Mouse (Mus musculus) MEL (cell line): ENCODE measurements at regions not wholly inside any gene's neighbourhood (a gene's known extent, or its start where the extent isn't known, plus 50 kb on each side); places are given as distances from the start of the nearest gene placed in this dataset.
"Not testable (repeated sequence)": the region's sequence is repeated elsewhere in the genome, so short reads cannot be mapped to it uniquely, and the experiment has no call there.

Experiments
- DNase-seq: peaks from one replicate; pipeline ENCODE4 v3.0.0; 2011; ENCODE audit warnings: low read depth, low spot score
- H3K27ac ChIP-seq: 2 replicates; pipeline ENCODE4 v1.5.1; 2012; ENCODE audit warnings: low read depth, mild to moderate bottlenecking, control low read depth, low read length, moderate library complexity; ENCODE audit not compliant: control insufficient read depth
- H3K27me3 ChIP-seq, 2 experiments: fragments of 150-350 bp in 1 of 2; sonication (generic) in 1 of 2; 2 replicates each; pipeline ENCODE4 v1.6.1; 2012; ENCODE audit warnings: low read length in 2 of 2, mild to moderate bottlenecking in 2 of 2, improper control_type of control experiment in 1 of 2, moderate library complexity in 1 of 2; ENCODE audit not compliant: insufficient read depth in 2 of 2, control insufficient read depth in 1 of 2
- H3K36me3 ChIP-seq, 2 experiments: 2 replicates each; pipeline ENCODE4 v1.6.1; 2012 to 2014; ENCODE audit warnings: low read length in 2 of 2, improper control_type of control experiment in 1 of 2, inconsistent platforms in 1 of 2, mild to moderate bottlenecking in 1 of 2; ENCODE audit not compliant: insufficient read depth in 2 of 2, control insufficient read depth in 1 of 2
- H3K4me1 ChIP-seq, 2 experiments: fragments of 150-350 bp in 1 of 2; sonication (generic) in 1 of 2; 2 replicates each; pipeline ENCODE4 v1.6.1; 2012; ENCODE audit warnings: low read length in 2 of 2, improper control_type of control experiment in 1 of 2, mild to moderate bottlenecking in 1 of 2; ENCODE audit not compliant: insufficient read depth in 2 of 2, control insufficient read depth in 1 of 2
- H3K4me3 ChIP-seq, 2 experiments: fragments of 150-350 bp in 1 of 2; sonication (generic) in 1 of 2; 2 replicates each; pipeline ENCODE4 v1.5.1; 2012; ENCODE audit warnings: low read depth in 2 of 2, low read length in 2 of 2, mild to moderate bottlenecking in 2 of 2, moderate library complexity in 2 of 2, control low read depth in 1 of 2, improper control_type of control experiment in 1 of 2; ENCODE audit not compliant: control insufficient read depth in 1 of 2, insufficient read depth in 1 of 2
- H3K79me2 ChIP-seq: 2 replicates; pipeline ENCODE4 v1.6.1; 2012; ENCODE audit warnings: mild to moderate bottlenecking, low read length, moderate library complexity; ENCODE audit not compliant: control insufficient read depth, poor library complexity, insufficient read depth
- H3K9ac ChIP-seq: 2 replicates; pipeline ENCODE4 v1.6.1; 2012; ENCODE audit warnings: low read depth, mild to moderate bottlenecking, control low read depth, low read length, moderate library complexity; ENCODE audit not compliant: control insufficient read depth, poor library complexity, severe bottlenecking
- H3K9me3 ChIP-seq: fragments of 150-350 bp; sonication (generic); replicated peaks from 2 replicates; pipeline ENCODE4 v1.6.1; 2012; ENCODE audit warnings: mild to moderate bottlenecking, low read length, improper control_type of control experiment, moderate library complexity; ENCODE audit not compliant: insufficient read depth
- E2F4 ChIP-seq: IDR thresholded peaks from 2 replicates; pipeline ENCODE4 v1.6.1; 2011; ENCODE audit warnings: low read depth, low read length, improper control_type of control experiment, borderline replicate concordance
- GABPA ChIP-seq: IDR thresholded peaks from 2 replicates; pipeline ENCODE4 v1.6.1; 2012; ENCODE audit warnings: low read depth, mild to moderate bottlenecking, inconsistent platforms, low read length, improper control_type of control experiment, moderate library complexity
- GATA1 ChIP-seq: IDR thresholded peaks from 2 replicates; pipeline ENCODE4 v1.6.1; 2011; ENCODE audit warnings: low read depth, low read length, improper control_type of control experiment
- HCFC1 ChIP-seq: IDR thresholded peaks from 2 replicates; pipeline ENCODE4 v1.6.1; 2012; ENCODE audit warnings: low read depth, mild to moderate bottlenecking, inconsistent platforms, low read length, improper control_type of control experiment, moderate library complexity
- MAFK ChIP-seq: IDR thresholded peaks from 2 replicates; pipeline ENCODE4 v1.6.1; 2011; ENCODE audit warnings: low read depth, mild to moderate bottlenecking, low read length, improper control_type of control experiment, borderline replicate concordance
- MYC ChIP-seq: IDR thresholded peaks from 2 replicates; pipeline ENCODE4 v1.6.1; 2011; ENCODE audit warnings: low read depth, mild to moderate bottlenecking, low read length, improper control_type of control experiment, moderate library complexity
- NELFE ChIP-seq: IDR thresholded peaks from 2 replicates; pipeline ENCODE4 v1.6.1; 2011; ENCODE audit warnings: low read depth, low read length, improper control_type of control experiment
- SIN3A ChIP-seq: IDR thresholded peaks from 2 replicates; pipeline ENCODE4 v1.6.1; 2012; ENCODE audit warnings: low read length, improper control_type of control experiment, inconsistent platforms
- UBTF ChIP-seq: IDR thresholded peaks from 2 replicates; pipeline ENCODE4 v1.6.1; 2012; ENCODE audit warnings: low read depth, mild to moderate bottlenecking, inconsistent platforms, low read length, improper control_type of control experiment, moderate library complexity, borderline replicate concordance; ENCODE audit not compliant: insufficient read depth
- ZMIZ1 ChIP-seq: IDR thresholded peaks from 2 replicates; pipeline ENCODE4 v1.6.1; 2012; ENCODE audit warnings: low read depth, mild to moderate bottlenecking, inconsistent platforms, low read length, improper control_type of control experiment, moderate library complexity
- ZNF384 ChIP-seq: IDR thresholded peaks from 2 replicates; pipeline ENCODE4 v1.6.1; 2012; ENCODE audit warnings: low read depth, mild to moderate bottlenecking, inconsistent platforms, low read length, improper control_type of control experiment

- not testable (repeated sequence) for H3K9me3 ChIP-seq, H3K9ac ChIP-seq, H3K27ac ChIP-seq, H3K36me3 ChIP-seq, H3K79me2 ChIP-seq, H3K4me1 ChIP-seq, H3K27me3 ChIP-seq, DNase-seq, H3K4me3 ChIP-seq
These were observed 139.7 kb downstream of the Tex13c3 start for GRCm38 (mm10) chrX:19341231-19342007.

DNA sequence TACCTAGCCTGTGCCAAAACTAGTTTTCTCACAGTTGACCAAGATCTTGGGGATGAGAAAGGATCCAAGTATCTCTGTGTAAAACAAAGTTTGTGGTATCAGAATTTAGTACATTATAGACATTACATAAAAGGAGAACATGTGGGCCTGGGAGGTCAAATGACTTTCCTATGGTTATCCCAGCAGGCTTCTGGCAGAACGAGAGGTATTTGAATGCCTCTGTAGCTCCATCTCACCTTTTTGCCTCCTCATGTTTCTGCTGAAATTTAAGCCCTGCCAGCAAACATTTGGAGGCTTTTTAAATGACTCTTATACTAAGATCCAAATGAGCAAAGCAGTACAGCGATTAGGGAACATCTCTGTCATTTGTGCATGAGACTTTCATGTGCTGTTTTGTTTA lies 167.8 kb downstream of the Tex13c3 start:
- no peak overlapping the region for H3K27ac ChIP-seq
- H3K4me3 ChIP-seq = no peak overlapping the region
- no peaks in the 10 kb centered on the region for H3K36me3 ChIP-seq
- DNase-seq = no peak
- no peaks in the 10 kb centered on the region for H3K9me3 ChIP-seq
- TF ChIP-seq HCFC1 = no peak
- no peak for TF ChIP-seq NELFE
- TF ChIP-seq ZNF384 = no peak
- TF ChIP-seq ZMIZ1 = no peak
- TF ChIP-seq MYC = no peak
- no peak for TF ChIP-seq MAFK
- no peaks in the 10 kb centered on the region for H3K79me2 ChIP-seq
- H3K27me3 ChIP-seq = no peaks in the 10 kb centered on the region
- H3K4me1 ChIP-seq = no peaks in the 10 kb centered on the region
- no peak overlapping the region for H3K9ac ChIP-seq

DNA sequence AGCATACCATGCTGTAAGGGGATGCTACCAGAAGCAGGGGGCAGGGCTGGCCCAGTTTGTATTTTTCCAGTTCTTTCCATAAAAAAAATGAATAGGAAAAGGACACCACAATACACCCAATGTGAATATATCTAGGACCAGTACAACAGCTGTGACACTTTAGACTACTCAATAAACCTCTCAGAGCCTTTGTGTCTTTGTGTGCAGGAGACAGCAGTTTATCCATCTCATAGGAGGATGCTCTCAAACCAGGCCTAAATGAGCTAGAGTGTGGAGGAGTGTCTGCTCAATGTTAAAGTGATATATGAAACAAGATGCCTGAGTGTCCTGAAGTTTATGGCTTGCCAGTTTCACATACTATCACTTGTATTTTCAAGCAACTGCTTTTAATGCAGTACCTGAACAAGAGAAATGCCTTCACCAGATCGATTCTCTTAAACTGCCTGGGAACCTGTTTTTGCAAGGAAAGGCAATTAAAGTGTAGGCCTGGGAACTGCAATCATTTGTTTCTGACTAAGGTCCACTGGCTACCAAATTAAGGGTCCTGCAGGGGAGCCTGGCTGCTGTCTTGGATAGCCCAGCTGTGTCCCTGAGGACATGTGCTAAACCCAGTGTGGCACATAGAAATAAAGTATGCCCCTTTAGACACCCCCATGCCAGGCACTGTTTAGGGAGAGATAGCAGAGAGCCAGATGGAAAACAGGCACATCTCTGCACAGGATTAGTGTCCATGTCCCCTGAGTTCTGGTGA lies 169.1 kb downstream of the Tex13c3 start:
- Histone ChIP-seq H3K36me3 (no peaks in the 10 kb centered on the region), H3K9ac (no peak overlapping the region), H3K27ac (no peak overlapping the region), H3K79me2 (no peaks in the 10 kb centered on the region), H3K4me3 (no peak overlapping the region), H3K9me3 (no peaks in the 10 kb centered on the region), H3K27me3 (no peaks in the 10 kb centered on the region), H3K4me1 (no peaks in the 10 kb centered on the region)
- DNase-seq = no peak
- TF ChIP-seq E2F4 (no peak), SIN3A (no peak), GATA1 (no peak), ZMIZ1 (no peak), GABPA (no peak), UBTF (no peak)
